In genomic region chr14:31780412-31781233, GRCm38 (mm10) we compare ENCODE assay signal across 7 mouse cellular contexts. TPM values are rescaled to one million over a fixed set of nuclear protein-coding genes. Genes with fewer than 3 reads are reported as not detected.
DNase-seq lines count a peak whose midpoint lies in the region; ATAC-seq and TF ChIP-seq lines count a peak whose summit lies in the region.

No protein-coding gene starts in this region.

- H3K9me3 ChIP-seq in hindbrain, embryonic 11.5 days (ENCODE audit: control insufficient read depth, low read length), result no peaks in the 10 kb centered on the region
- no peaks in the 10 kb centered on the region for H3K9me3 ChIP-seq in limb, embryonic 15.5 days

- peak overlapping the region; percentile 8; the same call in 1 of the 2 replicates for H3K4me2 ChIP-seq in hindbrain, embryonic 11.5 days (replicated peaks; ENCODE audit: low read depth, low read length)
- H3K4me2 ChIP-seq in limb, embryonic 15.5 days, result peak overlapping the region; percentile 42

- no peaks in the 10 kb centered on the region for H3K27me3 ChIP-seq in hindbrain, embryonic 11.5 days (ENCODE audit: control insufficient read depth, insufficient read depth, low read length)
- no peaks in the 10 kb centered on the region for H3K27me3 ChIP-seq in limb, embryonic 15.5 days
- H3K27me3 ChIP-seq in kidney, adult 2 months (replicated peaks; ENCODE audit: control insufficient read depth, insufficient read depth, low read length), result no peaks in the 10 kb centered on the region

- no peak; the same call in 1 of the 2 replicates for ATAC-seq in hindbrain, embryonic 11.5 days (ENCODE audit: low FRiP score)
- ATAC-seq in limb, embryonic 15.5 days (ENCODE audit: insufficient number of reproducible peaks, low FRiP score, low TSS enrichment, low read depth), result no peak

- peak; percentile 35 for DNase-seq in right cerebral cortex, adult 18-20 months
- no peak for DNase-seq in right cerebral cortex, postnatal 36 days (ENCODE audit: low spot score in 2 of 2)
- peak; percentile 30 for DNase-seq in cerebellum, adult 9-11 months
- peak; percentile 26 for DNase-seq in hindbrain, embryonic 11.5 days (ENCODE audit: low spot score)
- peak; percentile 79 for DNase-seq in retina, postnatal 1 day
- no peak for DNase-seq in kidney, adult 2 months

- H3K4me1 ChIP-seq in hindbrain, embryonic 11.5 days (replicated peaks; ENCODE audit: control insufficient read depth, insufficient read depth, low read length), result no peaks in the 10 kb centered on the region; the same call in 1 of the 2 replicates
- peaks cover 9% of the 10 kb centered on the region for H3K4me1 ChIP-seq in limb, embryonic 15.5 days
- H3K4me1 ChIP-seq in kidney, adult 2 months (ENCODE audit: control insufficient read depth, insufficient read depth, low read length), result peaks cover 9% of the 10 kb centered on the region; the same call in 1 of the 2 replicates

- WGBS in hindbrain, embryonic 11.5 days, result 31% methylated on average over 11 of the region's 11 CpGs
- WGBS in limb, embryonic 15.5 days, result 35% methylated on average over 11 of the region's 11 CpGs
- 69% methylated on average over 11 of the region's 11 CpGs for WGBS in kidney, adult 2 months

- no peak for TF ChIP-seq CTCF in kidney, adult 2 months (conservative IDR thresholded peaks at IDR 0.05; ENCODE audit: insufficient read depth, insufficient read length, low read depth, low read length)

- no peaks in the 10 kb centered on the region for H3K36me3 ChIP-seq in hindbrain, embryonic 11.5 days (ENCODE audit: control insufficient read depth, insufficient read depth, low read length)
- no peaks in the 10 kb centered on the region for H3K36me3 ChIP-seq in limb, embryonic 15.5 days
- H3K36me3 ChIP-seq in kidney, adult 2 months (ENCODE audit: control insufficient read depth, insufficient read depth, low read length), result no peaks in the 10 kb centered on the region

- TF ChIP-seq POLR2A in kidney, adult 2 months (IDR thresholded peaks at IDR 0.05; ENCODE audit: low read depth, low read length), result no peak

- H3K4me3 ChIP-seq in hindbrain, embryonic 11.5 days (ENCODE audit: low read depth, low read length), result no peak overlapping the region
- peak overlapping the region; percentile 28 for H3K4me3 ChIP-seq in limb, embryonic 15.5 days
- no peak overlapping the region for H3K4me3 ChIP-seq in kidney, adult 2 months (ENCODE audit: insufficient read depth, low read depth, low read length)

- peak overlapping the region; percentile 75 for H3K27ac ChIP-seq in hindbrain, embryonic 11.5 days (ENCODE audit: low read depth, low read length)
- H3K27ac ChIP-seq in limb, embryonic 15.5 days, result peak overlapping the region; percentile 86
- no peak overlapping the region for H3K27ac ChIP-seq in kidney, adult 2 months (ENCODE audit: insufficient read depth, low read depth, low read length)

- H3K9ac ChIP-seq in hindbrain, embryonic 11.5 days (ENCODE audit: low read depth, low read length), result no peak overlapping the region
- H3K9ac ChIP-seq in limb, embryonic 15.5 days, result no peak overlapping the region

RNA-seq across cellular contexts. Expression of gene Ankrd28, which starts 49.8 kb away (rescaled TPM):
- polyA plus RNA-seq in hindbrain, embryonic 11.5 days (2014; fragmentation: Nextera tagmentation; extraction: Ambion mirVana), result 10.2 and 10.5 TPM in 2 replicates
- 9.8 and 10.0 TPM in 2 replicates for polyA plus RNA-seq in limb, embryonic 15.5 days (2015; fragmentation: Nextera tagmentation; extraction: Ambion mirVana)
- 7.0 and 7.5 TPM in 2 replicates for polyA plus RNA-seq in kidney, adult 2 months (2012; rRNA removed)

Comparison
In these comparisons a context has a peak if more than half of its experiments do, and no peak if none do; other contexts are left out.
1. DNase-seq: peak in right cerebral cortex, adult 18-20 months (single experiment), cerebellum, adult 9-11 months (single experiment), hindbrain, embryonic 11.5 days (single experiment) and retina, postnatal 1 day (single experiment); none in right cerebral cortex, postnatal 36 days (0 of 2) and kidney, adult 2 months (single experiment).